Comparison of ENCODE assay signal across 7 mouse cellular contexts in the genomic region with DNA sequence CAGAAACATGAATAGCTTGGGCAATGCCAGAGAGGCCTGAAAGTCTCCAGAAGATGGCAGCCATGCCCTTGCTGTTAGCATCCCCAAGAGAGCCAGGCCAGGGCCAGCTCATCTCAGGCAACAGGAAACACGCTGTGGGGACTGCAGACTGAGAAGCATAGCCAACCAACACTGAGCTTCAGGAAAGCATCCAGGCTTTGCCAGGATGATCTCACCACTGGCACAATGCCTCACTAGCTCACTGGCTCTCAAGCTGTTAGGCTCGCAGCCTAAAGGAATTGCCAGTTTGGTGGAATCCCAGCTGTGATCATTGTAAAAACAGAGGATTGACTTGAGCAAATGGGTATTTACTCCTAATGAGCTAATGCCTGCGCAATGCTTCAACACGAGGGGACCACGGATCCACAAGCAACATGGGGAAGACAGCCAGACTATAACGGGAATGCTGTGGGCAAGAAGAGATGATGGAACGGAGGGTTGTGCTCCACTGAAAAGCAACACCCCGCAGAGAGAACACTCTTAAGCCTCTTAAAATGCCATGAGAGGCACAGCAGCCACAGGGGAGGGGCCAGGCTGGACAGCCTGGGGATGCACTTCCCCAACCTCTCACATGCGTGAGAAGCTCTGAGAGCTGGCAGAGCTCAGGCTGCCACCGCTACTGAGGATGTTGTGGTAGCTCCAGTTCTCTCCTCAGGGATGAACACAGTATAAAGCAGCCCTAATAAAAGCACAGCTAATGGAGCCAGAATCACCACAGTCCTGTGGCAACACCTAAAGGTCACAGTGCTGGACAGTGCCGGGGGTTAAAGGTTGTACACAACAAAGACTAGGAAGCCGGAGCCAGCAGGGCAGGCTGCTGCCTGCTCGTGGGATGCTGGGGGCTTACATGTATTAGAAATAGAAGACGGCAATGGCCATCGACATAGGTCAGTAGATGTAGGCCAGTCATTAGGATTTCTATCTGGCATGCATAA. TPM values are rescaled to one million over a fixed set of nuclear protein-coding genes. Genes with fewer than 3 reads are reported as not detected.
DNase-seq lines count a peak whose midpoint lies in the region; ATAC-seq and TF ChIP-seq lines count a peak whose summit lies in the region.

No protein-coding gene starts in this region.

- 0 out of 2 replicates have a peak overlapping the region, but pooled peaks have one; percentile 2 for H3K4me2 ChIP-seq in limb, embryonic 14.5 days (replicated peaks; ENCODE audit: low read depth, low read length, severe bottlenecking)

- WGBS in limb, embryonic 14.5 days, result 65% methylated on average over 15 of the region's 15 CpGs
- WGBS in olfactory bulb, adult 2 months, result 22% methylated on average over 15 of the region's 15 CpGs

- H3K27ac ChIP-seq in gastrocnemius, adult 2 months, result peak overlapping the region; percentile 83
- H3K27ac ChIP-seq in limb, embryonic 14.5 days (replicated peaks; ENCODE audit: low read depth, low read length), result no peak overlapping the region; the same call in 1 of the 2 replicates
- peak overlapping the region; percentile 71 for H3K27ac ChIP-seq in olfactory bulb, adult 2 months (ENCODE audit: insufficient read depth, low read depth, low read length)

- peak overlapping the region; percentile 33 for H3K4me3 ChIP-seq in gastrocnemius, adult 2 months
- H3K4me3 ChIP-seq in limb, embryonic 14.5 days (replicated peaks; ENCODE audit: low read length), result no peak overlapping the region
- no peak overlapping the region for H3K4me3 ChIP-seq in olfactory bulb, adult 2 months (ENCODE audit: insufficient read depth, low read depth, low read length)

- no peaks in the 10 kb centered on the region for H3K27me3 ChIP-seq in limb, embryonic 14.5 days (ENCODE audit: control insufficient read depth, insufficient read depth, low read length)

- no peaks in the 10 kb centered on the region for H3K4me1 ChIP-seq in limb, embryonic 14.5 days (ENCODE audit: control insufficient read depth, insufficient read depth, low read length)
- peaks cover 39% of the 10 kb centered on the region for H3K4me1 ChIP-seq in olfactory bulb, adult 2 months (ENCODE audit: control insufficient read depth, insufficient read depth, low read length)

- no peaks in the 10 kb centered on the region for H3K9me3 ChIP-seq in limb, embryonic 14.5 days (ENCODE audit: control insufficient read depth, low read length)

- TF ChIP-seq CTCF in gastrocnemius, adult 2 months (IDR thresholded peaks at IDR 0.05), result peak; percentile 56
- TF ChIP-seq CTCF in olfactory bulb, adult 2 months (IDR thresholded peaks at IDR 0.05; ENCODE audit: insufficient read depth, low read depth, low read length), result no peak

- H3K9ac ChIP-seq in limb, embryonic 14.5 days (ENCODE audit: low read depth, low read length, severe bottlenecking), result no peak overlapping the region

- peak; percentile 82 for ATAC-seq in limb, embryonic 14.5 days (ENCODE audit: low FRiP score, low read depth)

- no peak for TF ChIP-seq POLR2A in limb, embryonic 14.5 days (IDR thresholded peaks at IDR 0.05; ENCODE audit: borderline replicate concordance, extremely low read depth, insufficient read depth, insufficient read length)
- TF ChIP-seq POLR2A in olfactory bulb, adult 2 months (IDR thresholded peaks at IDR 0.05; ENCODE audit: insufficient read depth, low read depth, low read length), result no peak

- DNase-seq in adrenal gland, adult 2 months, result peak; percentile 90
- DNase-seq in cerebellum, adult 8-10 months, result peak; percentile 97
- DNase-seq in gastrocnemius, adult 2 months, result peak; percentile 93
- DNase-seq in kidney, adult 8-10 months, result peak; percentile 40 to 53
- peak; percentile 93 for DNase-seq in limb, embryonic 14.5 days (ENCODE audit: low spot score)
- peak; percentile 69 to 75 for DNase-seq in urinary bladder, postnatal 4 days (ENCODE audit: low spot score in 2 of 2)

- intact Hi-C loops in gastrocnemius, adult 2 months (cut with DNase I), result loop anchor here (5.0 kb wide), 2 partner anchors 67 to 117 kb away; a partner anchor contains a TSS

- H3K36me3 ChIP-seq in limb, embryonic 14.5 days (ENCODE audit: control insufficient read depth, insufficient read depth, low read length), result peaks cover 38% of the 10 kb centered on the region

RNA-seq across cellular contexts. Expression of a gene that starts 59.6 kb away (rescaled TPM):
- 10 to 100 TPM; 24.2 to 31.9 TPM for total RNA-seq in adrenal gland, adult 2 months (2021)
- polyA plus RNA-seq in adrenal gland, adult 2 months (2012; rRNA removed), result 38.4 and 42.6 TPM in 2 replicates
- total RNA-seq in gastrocnemius, adult 2 months (2021), result 10 to 100 TPM in 1 of 2 experiments, 1 to 10 TPM in 1; 8.4 to 11.0 TPM
- polyA plus RNA-seq in limb, embryonic 14.5 days (2012; rRNA removed), result 42.6 and 51.6 TPM in 2 replicates
- polyA plus RNA-seq in limb, embryonic 14.5 days (2014; fragmentation: Nextera tagmentation; extraction: Ambion mirVana), result 32.3 and 33.4 TPM in 2 replicates
- not detected in 2 replicates for polyA plus RNA-seq in olfactory bulb, adult 2 months (2012; ENCODE audit: insufficient read depth, insufficient read length, low replicate concordance, missing spikeins)

Comparison
In these comparisons a context has a peak if more than half of its experiments do, and no peak if none do; other contexts are left out.
1. DNase-seq: peak in every context shown above with its lines; median percentile 97 in cerebellum, adult 8-10 months; 93 in gastrocnemius, adult 2 months; 93 in limb, embryonic 14.5 days; 90 in adrenal gland, adult 2 months; 72 in urinary bladder, postnatal 4 days; 46 in kidney, adult 8-10 months.